Mouse (Mus musculus): Measurements from ENCODE around the gene H1f0. TPM values are rescaled to one million over a fixed set of nuclear protein-coding genes. Genes with fewer than 3 reads are reported as not detected.

The H1f0 gene
- total and polyA plus RNA-seq, 3 experiments, result 33.5 to 213 (median 46.8) TPM

DNA sequence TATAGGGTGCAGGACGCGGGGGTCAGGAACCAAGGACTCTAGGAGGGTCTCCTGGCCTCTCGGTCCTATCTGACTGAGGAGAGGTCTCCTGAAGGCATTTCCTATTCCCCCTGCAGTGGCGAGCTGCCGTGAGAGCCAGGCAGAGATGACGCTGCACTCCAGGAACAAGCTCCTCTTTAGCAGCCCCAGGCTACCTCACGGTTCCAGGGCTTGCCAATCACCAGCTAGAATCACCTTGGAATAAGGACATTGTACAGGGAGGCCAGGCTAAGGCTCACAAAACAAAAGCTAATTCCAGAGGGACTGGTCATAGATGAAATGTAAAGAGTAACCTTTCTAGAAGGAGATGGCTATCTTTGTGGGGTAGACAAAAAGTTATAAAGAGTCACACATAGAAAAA is 28.4 kb downstream of the H1f0 start (continued):
- no peak for TF ChIP-seq KAT2A (conservative IDR thresholded peaks at IDR 0.05; ENCODE audit: low read depth, low read length)

DNA sequence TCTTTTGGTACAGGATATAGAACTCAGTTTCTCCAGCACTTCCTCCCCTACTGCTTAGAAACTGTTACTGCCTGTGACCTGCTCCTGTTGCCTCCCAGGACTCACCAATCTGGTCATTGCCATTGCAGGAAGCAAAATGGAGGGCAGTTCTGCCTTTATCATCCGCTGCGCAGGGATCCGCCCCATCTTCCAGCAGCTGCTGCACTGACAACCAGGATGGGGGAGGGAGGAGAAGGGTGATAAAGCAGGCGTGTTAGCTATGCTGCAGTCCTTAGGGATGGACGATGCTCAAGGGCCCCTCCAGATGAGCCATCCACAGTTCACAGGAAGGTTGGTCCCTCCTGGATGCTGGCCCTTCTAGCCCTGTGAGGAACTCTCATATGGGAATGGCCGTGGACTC is 29.6 kb downstream of the H1f0 start:
- H3K27ac ChIP-seq (ENCODE audit: control insufficient read depth, low read depth, low read length), result no peak overlapping the region
- H3K9ac ChIP-seq (ENCODE audit: control insufficient read depth, low read depth, low read length, poor library complexity, severe bottlenecking), result no peak overlapping the region
- peaks cover 0 to 3% of the 10 kb centered on the region in 2 experiments; a peak in 1 of 4 replicates for H3K4me1 ChIP-seq (ENCODE audit: control insufficient read depth in 1 of 2, insufficient read depth in 2 of 2, low read length in 2 of 2)
- peaks cover 3 to 11% of the 10 kb centered on the region in 2 experiments; a peak in 3 of 4 replicates for H3K36me3 ChIP-seq (ENCODE audit: control insufficient read depth in 1 of 2, insufficient read depth in 2 of 2, low read length in 2 of 2)
- no peak for DNase-seq (ENCODE audit: low read depth, low spot score)
- TF ChIP-seq ZKSCAN1 (IDR thresholded peaks at IDR 0.05; ENCODE audit: low read depth, low read length) (no peak), TBP (IDR thresholded peaks at IDR 0.05; ENCODE audit: low read depth, low read length) (no peak), POLR2AphosphoS2 (IDR thresholded peaks at IDR 0.05; ENCODE audit: low read length) (no peak), TCF12 (IDR thresholded peaks at IDR 0.05; ENCODE audit: low read depth, low read length) (no peak), USF1 (IDR thresholded peaks at IDR 0.05; ENCODE audit: low read depth, low read length) (no peak), MAZ (IDR thresholded peaks at IDR 0.05; ENCODE audit: low read depth, low read length) (no peak), NRF1 (IDR thresholded peaks at IDR 0.05; ENCODE audit: insufficient read depth, low read depth, low read length, poor library complexity, severe bottlenecking) (no peak), RAD21 (IDR thresholded peaks at IDR 0.05; ENCODE audit: low read depth, low read length) (no peak), JUND (IDR thresholded peaks at IDR 0.05; ENCODE audit: low read depth, low read length) (no peak), KAT2A (conservative IDR thresholded peaks at IDR 0.05; ENCODE audit: low read depth, low read length) (no peak), MEF2A (IDR thresholded peaks at IDR 0.05; ENCODE audit: extremely low read depth, insufficient replicate concordance, low read depth, low read length, poor library complexity, severe bottlenecking) (no peak), MAX (IDR thresholded peaks at IDR 0.05; ENCODE audit: low read length) (no peak), POLR2AphosphoS5 (IDR thresholded peaks at IDR 0.05; ENCODE audit: borderline replicate concordance, low read depth, low read length) (no peak), EP300 (IDR thresholded peaks at IDR 0.05; ENCODE audit: low read depth in 1 of 2, low read length in 2 of 2) (no peak), CHD2 (IDR thresholded peaks at IDR 0.05; ENCODE audit: low read length) (no peak), MYC (IDR thresholded peaks at IDR 0.05; ENCODE audit: low read depth, low read length) (no peak), UBTF (IDR thresholded peaks at IDR 0.05; ENCODE audit: borderline replicate concordance, insufficient read depth, low read depth, low read length) (no peak), SIN3A (IDR thresholded peaks at IDR 0.05; ENCODE audit: low read length) (no peak), ELF1 (IDR thresholded peaks at IDR 0.05; ENCODE audit: low read depth, low read length) (no peak)
- H3K9me3 ChIP-seq (replicated peaks; ENCODE audit: insufficient read depth, low read length), result no peaks in the 10 kb centered on the region
- H3K4me3 ChIP-seq (ENCODE audit: control insufficient read depth in 1 of 2, insufficient read depth in 1 of 2, low read depth in 2 of 2, low read length in 2 of 2), result no peak overlapping the region
- no peaks in the 10 kb centered on the region for H3K27me3 ChIP-seq (ENCODE audit: control insufficient read depth in 1 of 2, insufficient read depth in 2 of 2, low read length in 2 of 2)
- H3K79me2 ChIP-seq (ENCODE audit: control insufficient read depth, insufficient read depth, low read length, poor library complexity), result peaks cover 12% of the 10 kb centered on the region

Measured in MEL (cell line).